Mouse (Mus musculus): Measurements from ENCODE around the gene Ppp1r3c. TPM values are rescaled to one million over a fixed set of nuclear protein-coding genes. Genes with fewer than 3 reads are reported as not detected.

Gene Ppp1r3c
- total RNA-seq, 2 experiments from 2014 or later: 41.6 to 44.3 TPM

GRCm38 (mm10) chr19:36724970-36725369, 11.5 kb downstream of the Ppp1r3c start:
- no peak for DNase-seq (ENCODE audit: low spot score in 2 of 2)

GRCm38 (mm10) chr19:36721139-36721538, 15.3 kb downstream of the Ppp1r3c start:
- no peak for DNase-seq (ENCODE audit: low spot score in 2 of 2)

- no peak for DNase-seq (ENCODE audit: low spot score in 2 of 2)
Observed at GRCm38 (mm10) chr19:36716221-36716620, 20.2 kb downstream of the Ppp1r3c start.

- DNase-seq (ENCODE audit: low spot score in 2 of 2): no peak
Observed at GRCm38 (mm10) chr19:36715591-36715990, 20.9 kb downstream of the Ppp1r3c start.

- DNase-seq (ENCODE audit: low spot score in 2 of 2): no peak
Observed at GRCm38 (mm10) chr19:36714492-36714891, 22.0 kb downstream of the Ppp1r3c start.

GRCm38 (mm10) chr19:36713092-36713491, 23.4 kb downstream of the Ppp1r3c start:
- DNase-seq (ENCODE audit: low spot score in 2 of 2): no peak

GRCm38 (mm10) chr19:36706195-36706594, 30.3 kb downstream of the Ppp1r3c start:
- DNase-seq (ENCODE audit: low spot score in 2 of 2): no peak

- peak in 1 of 2 experiments; percentile 79 for DNase-seq (ENCODE audit: low spot score in 2 of 2)
Observed at GRCm38 (mm10) chr19:36705286-36706146, 30.9 kb downstream of the Ppp1r3c start.

GRCm38 (mm10) chr19:36704763-36705162, 31.7 kb downstream of the Ppp1r3c start:
- no peak for DNase-seq (ENCODE audit: low spot score in 2 of 2)

- DNase-seq (ENCODE audit: low spot score in 2 of 2): no peak
Observed at GRCm38 (mm10) chr19:36701809-36702622, 34.4 kb downstream of the Ppp1r3c start.

GRCm38 (mm10) chr19:36701366-36701765, 35.1 kb downstream of the Ppp1r3c start:
- no peak for DNase-seq (ENCODE audit: low spot score in 2 of 2)

GRCm38 (mm10) chr19:36700937-36701336, 35.5 kb downstream of the Ppp1r3c start:
- DNase-seq (ENCODE audit: low spot score in 2 of 2): no peak

- no peak for DNase-seq (ENCODE audit: low spot score in 2 of 2)
Observed at GRCm38 (mm10) chr19:36699151-36699550, 37.3 kb downstream of the Ppp1r3c start.

GRCm38 (mm10) chr19:36698200-36698599, 38.3 kb downstream of the Ppp1r3c start:
- no peak for DNase-seq (ENCODE audit: low spot score in 2 of 2)

- DNase-seq (ENCODE audit: low spot score in 2 of 2): peak in 1 of 2 experiments; percentile 74
Observed at GRCm38 (mm10) chr19:36696601-36697122, 39.8 kb downstream of the Ppp1r3c start.

GRCm38 (mm10) chr19:36693530-36693929, 42.9 kb downstream of the Ppp1r3c start:
- DNase-seq (ENCODE audit: low spot score in 2 of 2): no peak

- no peak for DNase-seq (ENCODE audit: low spot score in 2 of 2)
Observed at GRCm38 (mm10) chr19:36691941-36692340, 44.5 kb downstream of the Ppp1r3c start.

GRCm38 (mm10) chr19:36691245-36691644, 45.2 kb downstream of the Ppp1r3c start:
- no peak for DNase-seq (ENCODE audit: low spot score in 2 of 2)

- DNase-seq (ENCODE audit: low spot score in 2 of 2): no peak
Observed at GRCm38 (mm10) chr19:36689205-36689604, 47.2 kb downstream of the Ppp1r3c start.

GRCm38 (mm10) chr19:36687843-36688637, 48.4 kb downstream of the Ppp1r3c start:
- DNase-seq (ENCODE audit: low spot score in 2 of 2): peak in 1 of 2 experiments; percentile 70

- no peak for DNase-seq (ENCODE audit: low spot score in 2 of 2)
Observed at GRCm38 (mm10) chr19:36687044-36687443, 49.4 kb downstream of the Ppp1r3c start.

All from layer of hippocampus, postnatal 14 days (tissue).